Mouse (Mus musculus) forebrain, embryonic 11.5 days (tissue): Measurements from ENCODE around the gene Hs3st3b1. TPM values are rescaled to one million over a fixed set of nuclear protein-coding genes. Genes with fewer than 3 reads are reported as not detected.

Experiments used
- ATAC-seq: fragments of 200-750 bp; cut with Nextera tagmentation; replicated peaks from 2 replicates; pipeline ENCODE4 v1.8.0; 2017; ENCODE audit warnings: moderate TSS enrichment; ENCODE audit not compliant: low FRiP score
- DNase-seq: peaks from one replicate; pipeline ENCODE4 v3.0.0-alpha.2; 2017; ENCODE audit warnings: low spot score
- H3K27ac ChIP-seq: fragments of 300-500 bp; sonication (generic); 2 replicates; pipeline ENCODE4 v1.5.1; 2014; ENCODE audit warnings: low read depth, low read length
- H3K27me3 ChIP-seq: fragments of 300-500 bp; sonication (generic); 2 replicates; pipeline ENCODE4 v1.6.1; 2014; ENCODE audit warnings: mild to moderate bottlenecking, low read length, mixed read lengths; ENCODE audit not compliant: control insufficient read depth, insufficient read depth
- H3K36me3 ChIP-seq: fragments of 300-500 bp; sonication (generic); 2 replicates; pipeline ENCODE4 v1.6.1; 2014; ENCODE audit warnings: mild to moderate bottlenecking, low read length, moderate library complexity, mixed read lengths; ENCODE audit not compliant: control insufficient read depth, insufficient read depth
- H3K4me1 ChIP-seq: fragments of 300-500 bp; sonication (generic); replicated peaks from 2 replicates; pipeline ENCODE4 v1.6.1; 2014; ENCODE audit warnings: low read length, mixed read lengths; ENCODE audit not compliant: control insufficient read depth, insufficient read depth
- H3K4me2 ChIP-seq: fragments of 300-500 bp; sonication (generic); 2 replicates; pipeline ENCODE4 v1.6.1; 2014; ENCODE audit warnings: low read depth, mild to moderate bottlenecking, low read length, moderate library complexity, mixed read lengths; ENCODE audit not compliant: severe bottlenecking
- H3K4me3 ChIP-seq: fragments of 300-500 bp; sonication (generic); 2 replicates; pipeline ENCODE4 v1.5.1; 2014; ENCODE audit warnings: low read depth, low read length
- H3K9ac ChIP-seq: fragments of 300-500 bp; sonication (generic); 2 replicates; pipeline ENCODE4 v1.6.1; 2014; ENCODE audit warnings: low read length
- H3K9me3 ChIP-seq: fragments of 300-500 bp; sonication (generic); 2 replicates; pipeline ENCODE4 v1.6.1; 2016; ENCODE audit warnings: low read length, mixed read lengths; ENCODE audit not compliant: control insufficient read depth
- WGBS: fragments of 180-500 bp; shearing (Covaris S2); extraction: QIAGEN DNeasy Blood & Tissue Kit; methylation state at CpG from one replicate; pipeline ENCODE4 v1.1.7; 2014; 5-methylcytosine and 5-hydroxymethylcytosine counted together
- polyA plus RNA-seq: library from polyadenylated mRNA; unstranded; fragments of >200 nt; fragmentation: Nextera tagmentation; extraction: Ambion mirVana; gene quantifications from 2 replicates; pipeline ENCODE4 v1.2.1, GENCODE M21; 2014

The Hs3st3b1 gene
- polyA plus RNA-seq, 1 experiment from 2014 or later = 7.0 TPM

DNA sequence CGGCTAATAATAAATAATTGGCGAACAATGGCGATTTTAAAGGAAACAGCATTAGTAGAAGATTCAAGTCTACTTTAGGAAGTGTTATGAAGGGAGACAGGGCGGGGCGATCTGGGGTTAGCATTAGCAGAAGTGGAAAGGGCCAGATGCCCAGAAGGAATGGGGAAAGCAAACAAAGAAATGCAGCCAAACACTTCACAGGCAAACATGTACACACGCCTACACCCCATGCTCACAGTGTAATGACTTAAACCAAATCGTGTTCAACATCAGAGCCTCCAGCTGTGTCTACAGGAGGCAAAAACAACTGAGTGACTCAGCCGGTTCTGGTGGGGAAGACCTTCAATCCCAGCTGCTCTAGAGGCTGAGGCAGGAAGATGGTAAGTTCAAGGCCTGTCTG is 20.1 kb upstream of the Hs3st3b1 start:
- DNase-seq = no peak
- Histone ChIP-seq H3K36me3 (no peaks in the 10 kb centered on the region), H3K27me3 (no peaks in the 10 kb centered on the region), H3K9me3 (no peaks in the 10 kb centered on the region), H3K27ac (no peak overlapping the region), H3K9ac (no peak overlapping the region), H3K4me3 (no peak overlapping the region), H3K4me1 (no peaks in the 10 kb centered on the region), H3K4me2 (no peak overlapping the region)
- no peak for ATAC-seq
- 83% methylated on average over 8 of the region's 8 CpGs for WGBS

DNA sequence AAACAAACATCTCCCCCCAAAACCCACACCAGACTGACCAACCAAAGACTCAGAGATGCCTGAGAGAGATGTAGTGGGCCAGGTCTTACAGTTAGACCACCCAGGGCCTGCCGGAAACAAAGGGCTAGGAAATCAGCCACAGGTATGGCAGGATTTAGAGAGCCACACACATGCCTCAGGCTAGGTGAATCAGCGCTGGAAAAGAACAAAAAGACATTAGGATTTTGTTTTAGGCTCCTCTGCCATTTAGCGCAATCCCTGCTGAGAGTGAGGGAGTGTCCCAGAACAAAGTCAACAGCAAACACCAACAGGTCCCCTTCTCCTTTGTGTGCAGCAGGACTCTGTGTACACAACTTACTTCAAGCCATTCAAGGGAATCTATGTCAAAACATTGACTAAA is 14.6 kb upstream of the Hs3st3b1 start:
- Histone ChIP-seq H3K9me3 (no peaks in the 10 kb centered on the region), H3K9ac (no peak overlapping the region), H3K4me1 (no peaks in the 10 kb centered on the region), H3K27ac (no peak overlapping the region), H3K27me3 (peaks cover 4% of the 10 kb centered on the region; the same call in 1 of the 2 replicates), H3K4me3 (no peak overlapping the region), H3K4me2 (no peak overlapping the region), H3K36me3 (no peaks in the 10 kb centered on the region)
- DNase-seq = no peak
- no peak for ATAC-seq
- WGBS = 22% methylated on average over 3 of the region's 3 CpGs

DNA sequence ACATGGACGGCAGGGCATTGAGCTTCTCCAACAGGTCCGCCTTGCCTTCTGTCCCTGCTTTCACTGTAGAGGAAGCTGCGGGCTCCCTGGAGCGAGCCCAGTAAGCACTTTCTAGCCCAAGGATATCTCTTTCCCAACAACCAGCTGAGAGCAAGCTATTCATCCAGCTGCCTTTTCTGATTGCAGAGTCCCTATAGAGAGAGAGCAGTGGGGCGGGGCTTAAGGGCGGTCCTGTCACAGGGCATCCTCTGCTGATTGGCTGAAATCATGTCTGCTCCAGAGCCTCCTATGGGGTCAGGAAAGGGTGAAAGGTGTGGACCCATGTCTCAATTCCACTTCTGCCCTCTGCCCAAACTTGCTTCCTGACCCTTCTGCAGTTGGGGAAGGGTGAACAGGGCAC is 4.8 kb upstream of the Hs3st3b1 start:
- Histone ChIP-seq H3K4me2 (no peak overlapping the region), H3K9me3 (no peaks in the 10 kb centered on the region), H3K27me3 (peaks cover 43% of the 10 kb centered on the region), H3K9ac (no peak overlapping the region), H3K4me1 (peaks cover 14% of the 10 kb centered on the region), H3K36me3 (no peaks in the 10 kb centered on the region), H3K4me3 (no peak overlapping the region), H3K27ac (no peak overlapping the region)
- no peak for ATAC-seq
- no peak for DNase-seq
- WGBS = 80% methylated on average over 6 of the region's 6 CpGs

DNA sequence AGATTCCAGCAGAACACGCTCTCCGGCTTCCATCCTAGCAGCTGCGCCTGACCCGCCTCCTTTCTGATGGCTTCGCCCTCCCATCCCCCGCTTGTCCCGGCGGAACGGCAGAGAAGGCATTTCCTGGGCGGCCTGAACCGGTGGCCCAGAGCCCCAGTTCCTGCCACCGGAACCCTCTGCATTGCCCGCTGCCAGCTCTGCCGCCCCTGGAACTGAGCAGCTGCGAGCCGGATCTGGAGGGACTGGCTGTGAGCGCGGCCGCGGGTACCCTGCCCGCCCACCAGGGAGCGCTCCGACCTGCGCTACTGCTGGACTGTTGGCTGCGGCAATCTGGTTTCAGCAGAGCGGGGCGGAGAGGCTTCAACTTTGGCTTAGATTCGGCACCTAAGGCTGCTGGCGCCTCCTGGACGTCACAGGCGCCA is 3.1 kb upstream of the Hs3st3b1 start:
- Histone ChIP-seq H3K4me2 (peak overlapping the region; percentile 46), H3K4me3 (peak overlapping the region; percentile 26), H3K9me3 (no peaks in the 10 kb centered on the region), H3K9ac (no peak overlapping the region), H3K4me1 (peaks cover 23% of the 10 kb centered on the region), H3K27me3 (peaks cover 56% of the 10 kb centered on the region), H3K36me3 (no peaks in the 10 kb centered on the region), H3K27ac (no peak overlapping the region)
- DNase-seq = peak; percentile 92
- WGBS = under 1% methylated on average over 31 of the region's 31 CpGs
- ATAC-seq = no peak

DNA sequence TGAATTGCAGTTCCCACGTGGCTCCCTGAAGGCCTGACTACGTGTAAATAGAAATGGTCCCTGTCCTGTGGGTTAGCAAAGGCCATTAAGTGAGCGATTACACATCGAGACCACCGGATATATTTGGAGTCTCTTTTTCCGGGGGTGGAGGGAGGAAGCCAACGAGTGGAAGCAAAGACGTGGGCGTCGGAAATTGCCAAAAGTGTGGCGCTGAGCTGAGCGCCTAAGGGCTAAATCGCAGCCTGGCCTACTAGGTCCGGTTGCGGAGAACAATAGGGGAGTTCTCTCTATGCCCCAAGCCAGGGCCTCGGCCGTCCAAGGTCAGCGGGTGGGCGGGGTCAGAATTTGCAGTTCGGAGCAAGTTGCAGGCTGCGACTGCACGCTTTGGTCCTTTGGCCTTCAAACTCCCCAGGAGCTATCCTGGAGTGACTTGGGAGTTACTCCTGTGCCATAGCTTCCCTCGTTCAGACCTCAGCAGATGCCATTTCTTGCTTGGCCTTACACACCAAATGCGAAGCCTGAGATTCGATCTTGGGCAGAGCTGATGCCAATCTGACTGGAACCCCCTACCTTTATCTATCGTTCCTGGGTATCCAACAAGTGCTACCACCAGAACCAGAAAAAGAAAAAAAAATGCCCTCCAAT is 2.3 kb upstream of the Hs3st3b1 start:
- H3K4me1 ChIP-seq = peaks cover 25% of the 10 kb centered on the region
- H3K27me3 ChIP-seq = peaks cover 63% of the 10 kb centered on the region

DNA sequence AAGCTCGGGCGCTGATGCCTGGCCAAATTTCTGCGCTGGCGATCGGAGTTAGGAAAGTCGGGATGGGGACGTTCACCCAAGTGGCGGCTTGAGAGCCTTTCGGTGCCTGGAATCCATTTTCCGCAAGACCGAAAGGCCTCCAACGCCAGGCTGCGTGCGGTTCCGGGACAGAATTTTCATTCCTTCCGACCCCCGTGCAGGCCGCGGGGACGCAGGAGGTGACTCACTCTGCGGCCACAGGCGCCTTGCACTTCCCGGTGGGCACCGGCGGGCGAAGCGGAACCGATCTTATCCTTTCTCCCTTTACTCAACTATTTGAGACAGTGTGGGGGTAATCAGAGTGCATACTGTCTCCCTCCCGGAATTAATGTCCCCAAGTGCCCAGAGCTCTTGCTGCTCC is 1.3 kb upstream of the Hs3st3b1 start:
- DNase-seq = peak; percentile 69
- Histone ChIP-seq H3K36me3 (no peaks in the 10 kb centered on the region), H3K27ac (no peak overlapping the region)

More for the DNA sequence above, 2.3 kb upstream of the Hs3st3b1 start:
- no peaks in the 10 kb centered on the region for H3K36me3 ChIP-seq
- no peak overlapping the region for H3K9ac ChIP-seq
- 0 out of 2 replicates have a peak overlapping the region, but pooled peaks have one; percentile 8 for H3K4me2 ChIP-seq
- H3K9me3 ChIP-seq = no peaks in the 10 kb centered on the region
- DNase-seq (peak; percentile 65), ATAC-seq (no peak)
- no peak overlapping the region for H3K27ac ChIP-seq
- no peak overlapping the region for H3K4me3 ChIP-seq
- 1% methylated on average over 26 of the region's 26 CpGs for WGBS

DNA sequence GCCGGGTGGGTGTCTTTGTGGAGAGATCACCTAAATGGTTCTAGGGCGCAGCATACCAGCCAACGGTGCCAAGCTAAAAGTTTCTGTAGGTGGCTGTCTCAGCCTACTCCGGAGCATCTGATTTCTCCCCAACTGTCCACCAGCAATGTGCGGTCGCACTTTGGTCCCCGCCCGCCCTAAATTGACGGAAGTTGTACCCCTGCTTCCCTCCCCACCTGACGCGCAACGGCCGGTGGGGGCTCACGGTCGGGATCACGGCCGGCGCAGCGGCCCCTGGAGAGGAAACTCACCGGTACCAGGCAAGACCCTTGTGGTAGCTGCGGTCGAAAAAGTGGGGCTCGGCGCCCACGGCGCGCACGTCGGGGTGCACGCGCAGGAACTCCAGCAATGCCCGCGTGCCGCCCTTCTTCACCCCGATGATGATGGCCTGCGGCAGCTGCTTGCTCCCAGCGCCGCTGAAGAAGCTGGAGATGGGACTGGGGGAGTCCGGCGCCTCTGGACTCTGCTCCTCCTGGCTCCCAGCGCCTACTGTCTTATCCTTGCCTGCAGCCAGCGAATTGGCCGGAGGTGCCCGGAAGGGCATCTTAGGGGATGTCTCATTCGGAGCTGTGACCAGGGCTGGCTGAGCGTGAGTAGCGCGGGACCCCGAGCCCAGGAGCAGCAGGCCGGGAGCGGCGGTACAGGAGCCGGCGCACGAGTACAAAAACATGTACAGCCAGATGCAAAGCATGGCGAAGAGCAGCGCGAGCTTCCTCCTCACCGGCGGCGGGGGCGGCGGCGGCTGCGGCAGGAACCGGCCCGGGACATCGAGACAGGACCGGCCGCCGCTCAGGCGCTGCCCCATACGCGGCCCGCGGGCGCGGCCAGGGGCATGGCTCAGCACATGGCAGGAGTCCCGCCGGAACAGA is 792 bp downstream of the Hs3st3b1 start:
- no peak overlapping the region for H3K27ac ChIP-seq
- under 1% methylated on average over 72 of the region's 80 CpGs for WGBS
- peak overlapping the region; percentile 51 for H3K4me3 ChIP-seq
- no peaks in the 10 kb centered on the region for H3K36me3 ChIP-seq
- peaks cover 86% of the 10 kb centered on the region for H3K27me3 ChIP-seq
- peak overlapping the region; percentile 66 for H3K9ac ChIP-seq
- peak overlapping the region; percentile 88 for H3K4me2 ChIP-seq
- ATAC-seq (no peak), DNase-seq (peak; percentile 75)
- peaks cover 33% of the 10 kb centered on the region for H3K4me1 ChIP-seq
- no peaks in the 10 kb centered on the region for H3K9me3 ChIP-seq

More for the DNA sequence above, 1.3 kb upstream of the Hs3st3b1 start:
- peak overlapping the region; percentile 49 for H3K4me2 ChIP-seq
- no peaks in the 10 kb centered on the region for H3K9me3 ChIP-seq
- ATAC-seq = no peak
- H3K4me1 ChIP-seq = peaks cover 33% of the 10 kb centered on the region
- under 1% methylated on average over 29 of the region's 29 CpGs for WGBS
- H3K27me3 ChIP-seq = peaks cover 72% of the 10 kb centered on the region
- H3K4me3 ChIP-seq = peak overlapping the region; percentile 25
- H3K9ac ChIP-seq = peak overlapping the region; percentile 27; the same call in 1 of the 2 replicates

DNA sequence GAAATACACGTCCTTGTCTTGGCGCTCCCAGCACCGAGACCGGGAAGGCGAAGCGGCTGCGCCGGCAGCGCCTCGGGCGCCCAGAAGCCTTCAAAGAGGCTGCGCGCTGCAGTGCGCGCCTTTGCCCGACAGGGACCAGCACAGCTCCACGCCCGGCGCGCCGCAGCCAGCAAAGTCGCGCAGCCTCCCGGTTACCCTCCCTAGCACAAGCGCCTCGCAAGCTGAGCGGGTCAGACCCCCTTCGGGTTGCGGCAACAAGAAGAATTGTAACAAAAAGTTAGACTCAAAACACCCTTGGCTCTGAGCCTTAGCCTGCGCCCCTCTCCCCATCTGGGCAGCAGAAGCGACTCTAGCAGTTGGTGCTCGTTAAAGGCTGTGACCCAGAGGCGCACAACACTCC is 1.6 kb downstream of the Hs3st3b1 start:
- Histone ChIP-seq H3K9ac (peak overlapping the region; percentile 66), H3K27me3 (peaks cover 83% of the 10 kb centered on the region), H3K27ac (no peak overlapping the region), H3K36me3 (no peaks in the 10 kb centered on the region), H3K9me3 (no peaks in the 10 kb centered on the region), H3K4me1 (peaks cover 33% of the 10 kb centered on the region), H3K4me3 (peak overlapping the region; percentile 51), H3K4me2 (peak overlapping the region; percentile 88)
- ATAC-seq (peak; percentile 60), DNase-seq (peak; percentile 92)
- under 1% methylated on average over 33 of the region's 33 CpGs for WGBS
